Mouse (Mus musculus): ENCODE results near the gene Chn2. TPM values are rescaled to one million over a fixed set of nuclear protein-coding genes. Genes with fewer than 3 reads are reported as not detected.

Chn2 gene
- polyA plus RNA-seq, 1 experiment from 2014 or later: 16.8 TPM

- ATAC-seq (replicated peaks; ENCODE audit: low FRiP score, low read depth): no peak
- DNase-seq (ENCODE audit: low spot score): peak; percentile 58
These were observed 233.4 kb downstream of the Chn2 start for GRCm38 (mm10) chr6:54272556-54273378.

GRCm38 (mm10) chr6:54273379-54273730 lies 234.0 kb downstream of the Chn2 start:
- H3K27me3 ChIP-seq (ENCODE audit: insufficient read depth, low read length): no peaks in the 10 kb centered on the region
- no peak for DNase-seq (ENCODE audit: low spot score)
- no peak overlapping the region for H3K4me2 ChIP-seq (ENCODE audit: low read length)
- ATAC-seq (replicated peaks; ENCODE audit: low FRiP score, low read depth): no peak
- H3K9me3 ChIP-seq (replicated peaks; ENCODE audit: low read length): no peaks in the 10 kb centered on the region
- no peak overlapping the region for H3K27ac ChIP-seq
- H3K9ac ChIP-seq (ENCODE audit: low read depth, low read length): no peak overlapping the region
- H3K4me1 ChIP-seq (replicated peaks; ENCODE audit: insufficient read depth, low read length): peaks cover 13% of the 10 kb centered on the region
- no peak for TF ChIP-seq CTCF (IDR thresholded peaks at IDR 0.05; ENCODE audit: low read depth)
- WGBS: 39% methylated on average over 6 of the region's 6 CpGs
- no peaks in the 10 kb centered on the region for H3K36me3 ChIP-seq (ENCODE audit: insufficient read depth, low read length)
- no peak overlapping the region for H3K4me3 ChIP-seq (replicated peaks; ENCODE audit: low read depth, low read length)

More at GRCm38 (mm10) chr6:54272556-54273378, 233.4 kb downstream of the Chn2 start:
- peaks cover 8% of the 10 kb centered on the region for H3K4me1 ChIP-seq (replicated peaks; ENCODE audit: insufficient read depth, low read length)
- no peak overlapping the region for H3K9ac ChIP-seq (ENCODE audit: low read depth, low read length)
- H3K27me3 ChIP-seq (ENCODE audit: insufficient read depth, low read length): no peaks in the 10 kb centered on the region
- no peaks in the 10 kb centered on the region for H3K36me3 ChIP-seq (ENCODE audit: insufficient read depth, low read length)
- TF ChIP-seq CTCF (IDR thresholded peaks at IDR 0.05; ENCODE audit: low read depth): no peak
- no peaks in the 10 kb centered on the region for H3K9me3 ChIP-seq (replicated peaks; ENCODE audit: low read length)
- no peak overlapping the region for H3K27ac ChIP-seq
- H3K4me2 ChIP-seq (ENCODE audit: low read length): no peak overlapping the region
- no peak overlapping the region for H3K4me3 ChIP-seq (replicated peaks; ENCODE audit: low read depth, low read length)
- 60% methylated on average over 14 of the region's 14 CpGs for WGBS

- no peak for TF ChIP-seq CTCF (IDR thresholded peaks at IDR 0.05; ENCODE audit: low read depth)
- ATAC-seq (replicated peaks; ENCODE audit: low FRiP score, low read depth) (no peak), DNase-seq (ENCODE audit: low spot score) (no peak)
- Histone ChIP-seq H3K9me3 (replicated peaks; ENCODE audit: low read length) (no peaks in the 10 kb centered on the region), H3K4me3 (replicated peaks; ENCODE audit: low read depth, low read length) (no peak overlapping the region), H3K9ac (ENCODE audit: low read depth, low read length) (no peak overlapping the region), H3K36me3 (ENCODE audit: insufficient read depth, low read length) (no peaks in the 10 kb centered on the region), H3K27me3 (ENCODE audit: insufficient read depth, low read length) (no peaks in the 10 kb centered on the region), H3K27ac (no peak overlapping the region), H3K4me1 (replicated peaks; ENCODE audit: insufficient read depth, low read length) (peaks cover 22% of the 10 kb centered on the region), H3K4me2 (ENCODE audit: low read length) (no peak overlapping the region)
- 74% methylated on average over 4 of the region's 4 CpGs for WGBS
These were observed 237.9 kb downstream of the Chn2 start for GRCm38 (mm10) chr6:54277234-54277633.

GRCm38 (mm10) chr6:54277828-54278227 lies 238.5 kb downstream of the Chn2 start:
- ATAC-seq (replicated peaks; ENCODE audit: low FRiP score, low read depth) (no peak), DNase-seq (ENCODE audit: low spot score) (no peak)
- no peak for TF ChIP-seq CTCF (IDR thresholded peaks at IDR 0.05; ENCODE audit: low read depth)
- H3K4me2 ChIP-seq (ENCODE audit: low read length): no peak overlapping the region
- H3K27ac ChIP-seq: 0 out of 2 replicates have a peak overlapping the region, but pooled peaks have one; percentile 14
- no peaks in the 10 kb centered on the region for H3K9me3 ChIP-seq (replicated peaks; ENCODE audit: low read length)
- no peaks in the 10 kb centered on the region for H3K27me3 ChIP-seq (ENCODE audit: insufficient read depth, low read length)
- H3K4me3 ChIP-seq (replicated peaks; ENCODE audit: low read depth, low read length): no peak overlapping the region
- H3K4me1 ChIP-seq (replicated peaks; ENCODE audit: insufficient read depth, low read length): peaks cover 22% of the 10 kb centered on the region
- 29% methylated on average over 5 of the region's 5 CpGs for WGBS
- no peak overlapping the region for H3K9ac ChIP-seq (ENCODE audit: low read depth, low read length)
- H3K36me3 ChIP-seq (ENCODE audit: insufficient read depth, low read length): no peaks in the 10 kb centered on the region

GRCm38 (mm10) chr6:54278613-54279012 lies 239.3 kb downstream of the Chn2 start:
- Histone ChIP-seq H3K9me3 (replicated peaks; ENCODE audit: low read length) (no peaks in the 10 kb centered on the region), H3K4me2 (ENCODE audit: low read length) (no peak overlapping the region), H3K36me3 (ENCODE audit: insufficient read depth, low read length) (no peaks in the 10 kb centered on the region), H3K27ac (no peak overlapping the region), H3K9ac (ENCODE audit: low read depth, low read length) (no peak overlapping the region), H3K4me1 (replicated peaks; ENCODE audit: insufficient read depth, low read length) (peaks cover 22% of the 10 kb centered on the region), H3K27me3 (ENCODE audit: insufficient read depth, low read length) (no peaks in the 10 kb centered on the region), H3K4me3 (replicated peaks; ENCODE audit: low read depth, low read length) (no peak overlapping the region)
- TF ChIP-seq CTCF (IDR thresholded peaks at IDR 0.05; ENCODE audit: low read depth): no peak
- WGBS: 43% methylated on average over 2 of the region's 2 CpGs
- peak; percentile 39 for DNase-seq (ENCODE audit: low spot score)
- no peak for ATAC-seq (replicated peaks; ENCODE audit: low FRiP score, low read depth)

GRCm38 (mm10) chr6:54279391-54279790 lies 240.0 kb downstream of the Chn2 start:
- Histone ChIP-seq H3K9ac (ENCODE audit: low read depth, low read length) (no peak overlapping the region), H3K4me3 (replicated peaks; ENCODE audit: low read depth, low read length) (no peak overlapping the region), H3K27ac (no peak overlapping the region), H3K4me1 (replicated peaks; ENCODE audit: insufficient read depth, low read length) (peaks cover 22% of the 10 kb centered on the region), H3K9me3 (replicated peaks; ENCODE audit: low read length) (no peaks in the 10 kb centered on the region), H3K4me2 (ENCODE audit: low read length) (no peak overlapping the region), H3K27me3 (ENCODE audit: insufficient read depth, low read length) (no peaks in the 10 kb centered on the region), H3K36me3 (ENCODE audit: insufficient read depth, low read length) (no peaks in the 10 kb centered on the region)
- 28% methylated on average over 11 of the region's 11 CpGs for WGBS
- DNase-seq (ENCODE audit: low spot score) (peak; percentile 64), ATAC-seq (replicated peaks; ENCODE audit: low FRiP score, low read depth) (no peak)
- no peak for TF ChIP-seq CTCF (IDR thresholded peaks at IDR 0.05; ENCODE audit: low read depth)

Data from kidney, postnatal 0 days (tissue).